Mouse (Mus musculus) midbrain, postnatal 0 days (tissue): ENCODE measurements around the gene Sdc3. TPM values are rescaled to one million over a fixed set of nuclear protein-coding genes. Genes with fewer than 3 reads are reported as not detected.

Experiments
- ATAC-seq: fragments of 200-750 bp; cut with Nextera tagmentation; 2 replicates; pipeline ENCODE4 v1.8.0; 2017; ENCODE audit warnings: moderate number of reproducible peaks, mild to moderate bottlenecking, moderate TSS enrichment, moderate library complexity; ENCODE audit not compliant: low FRiP score
- DNase-seq: peaks from one replicate; pipeline ENCODE4 v3.0.0-alpha.2; 2015; ENCODE audit warnings: low spot score
- H3K27ac ChIP-seq: fragments of 300-500 bp; sonication (generic); 2 replicates; pipeline ENCODE4 v1.5.1; 2014; ENCODE audit warnings: low read depth, mild to moderate bottlenecking, low read length, mixed read lengths
- H3K27me3 ChIP-seq: fragments of 300-500 bp; sonication (generic); 2 replicates; pipeline ENCODE4 v1.6.1; 2014; ENCODE audit warnings: low read length, control low read depth, mixed read lengths; ENCODE audit not compliant: insufficient read depth
- H3K36me3 ChIP-seq: fragments of 300-500 bp; sonication (generic); 2 replicates; pipeline ENCODE4 v1.6.1; 2014; ENCODE audit warnings: low read length, control low read depth, mixed read lengths; ENCODE audit not compliant: insufficient read depth
- H3K4me1 ChIP-seq: fragments of 300-500 bp; sonication (generic); 2 replicates; pipeline ENCODE4 v1.6.1; 2014; ENCODE audit warnings: mild to moderate bottlenecking, control low read depth, antibody characterized with exemption, low read length, mixed read lengths; ENCODE audit not compliant: insufficient read depth
- H3K4me2 ChIP-seq: fragments of 300-500 bp; sonication (generic); 2 replicates; pipeline ENCODE4 v1.6.1; 2014; ENCODE audit warnings: low read depth, mild to moderate bottlenecking, low read length, mixed read lengths; ENCODE audit not compliant: poor library complexity, severe bottlenecking
- H3K4me3 ChIP-seq: fragments of 300-500 bp; sonication (generic); 2 replicates; pipeline ENCODE4 v1.5.1; 2014; ENCODE audit warnings: low read depth, mild to moderate bottlenecking, low read length, moderate library complexity
- H3K9ac ChIP-seq: fragments of 300-500 bp; sonication (generic); replicated peaks from 2 replicates; pipeline ENCODE4 v1.6.1; 2014; ENCODE audit warnings: mild to moderate bottlenecking, low read length, moderate library complexity, mixed read lengths; ENCODE audit not compliant: poor library complexity, severe bottlenecking
- H3K9me3 ChIP-seq: fragments of 300-500 bp; sonication (generic); 2 replicates; pipeline ENCODE4 v1.6.1; 2016; ENCODE audit warnings: low read length, control low read depth
- CTCF ChIP-seq: IDR thresholded peaks from 2 replicates; pipeline ENCODE4 v1.5.1; 2016; ENCODE audit warnings: antibody characterized with exemption, mild to moderate bottlenecking
- WGBS: fragments of 180-500 bp; shearing (Covaris S2); extraction: QIAGEN DNeasy Blood & Tissue Kit; methylation state at CpG from one replicate; pipeline ENCODE4 v1.1.7; 2014; 5-methylcytosine and 5-hydroxymethylcytosine counted together
- polyA plus RNA-seq: library from polyadenylated mRNA; unstranded; fragments of >200 nt; fragmentation: Nextera tagmentation; extraction: Ambion mirVana; gene quantifications from 2 replicates; pipeline ENCODE4 v1.2.1, GENCODE M21; 2015
- total RNA-seq: library from RNA; depleted of rRNA; stranded (reverse); fragments of >200 nt; gene quantifications from 2 replicates; pipeline ENCODE4 v1.2.3, GENCODE M21; 2014

Sdc3 gene
- total and polyA plus RNA-seq, 2 experiments from 2014 or later, result 242 to 733 TPM

DNA sequence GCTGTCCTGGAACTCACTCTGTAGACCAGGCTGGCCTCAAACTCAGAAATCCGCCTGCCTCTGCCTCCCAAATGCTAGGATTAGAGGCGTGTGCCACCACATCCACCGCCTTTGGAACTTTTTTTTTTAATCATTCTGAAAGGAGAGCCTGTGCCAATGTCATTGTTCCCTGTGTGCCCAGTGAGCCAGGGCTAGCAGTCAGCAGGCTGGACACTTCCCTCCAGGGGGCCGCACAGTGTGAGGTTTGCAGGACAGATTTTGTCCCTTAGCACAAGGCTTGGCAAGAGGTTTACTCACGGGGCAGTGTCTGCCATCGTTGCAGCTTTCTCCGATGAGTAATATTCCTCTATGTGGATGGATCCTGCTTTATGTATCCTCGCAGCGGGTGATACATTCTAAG, 14.4 kb downstream of the Sdc3 start:
- no peak overlapping the region for H3K27ac ChIP-seq
- TF ChIP-seq CTCF, result no peak
- H3K36me3 ChIP-seq, result 0 out of 2 replicates have a peak, but pooled peaks cover 5% of the 10 kb centered on the region
- H3K4me3 ChIP-seq, result no peak overlapping the region
- H3K4me1 ChIP-seq, result peaks cover 30% of the 10 kb centered on the region
- H3K4me2 ChIP-seq, result no peak overlapping the region
- H3K9ac ChIP-seq, result no peak overlapping the region
- no peaks in the 10 kb centered on the region for H3K9me3 ChIP-seq
- no peak for DNase-seq
- no peak for ATAC-seq
- no peaks in the 10 kb centered on the region for H3K27me3 ChIP-seq
- 89% methylated on average over 9 of the region's 9 CpGs for WGBS

DNA sequence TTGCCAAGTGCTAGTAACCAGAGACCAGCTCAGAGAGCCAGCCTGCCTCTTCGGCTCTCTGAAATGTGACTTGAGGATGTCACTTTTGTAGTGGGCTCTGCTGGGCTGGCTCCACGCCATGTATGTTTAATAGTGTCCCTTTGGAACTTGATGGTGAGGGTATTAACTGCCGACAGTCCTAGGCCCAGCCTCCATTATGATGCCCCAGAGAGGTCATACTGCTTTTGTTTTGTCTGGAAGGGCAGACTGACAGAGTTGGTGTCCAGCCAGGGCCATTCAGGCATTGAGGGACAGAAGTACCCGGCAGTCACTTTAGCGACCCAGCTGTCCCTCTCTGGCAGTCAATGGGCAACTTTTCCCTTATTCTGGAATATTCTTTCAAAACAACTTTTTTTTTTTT, 17.4 kb downstream of the Sdc3 start:
- ATAC-seq, result no peak
- no peak overlapping the region for H3K4me3 ChIP-seq
- no peaks in the 10 kb centered on the region for H3K27me3 ChIP-seq
- peaks cover 46% of the 10 kb centered on the region for H3K4me1 ChIP-seq
- peak overlapping the region; percentile 38; the same call in 1 of the 2 replicates for H3K27ac ChIP-seq
- no peaks in the 10 kb centered on the region for H3K9me3 ChIP-seq
- DNase-seq, result peak; percentile 85
- no peak for TF ChIP-seq CTCF
- H3K9ac ChIP-seq, result no peak overlapping the region
- no peak overlapping the region for H3K4me2 ChIP-seq
- 25% methylated on average over 5 of the region's 5 CpGs for WGBS
- no peaks in the 10 kb centered on the region for H3K36me3 ChIP-seq

DNA sequence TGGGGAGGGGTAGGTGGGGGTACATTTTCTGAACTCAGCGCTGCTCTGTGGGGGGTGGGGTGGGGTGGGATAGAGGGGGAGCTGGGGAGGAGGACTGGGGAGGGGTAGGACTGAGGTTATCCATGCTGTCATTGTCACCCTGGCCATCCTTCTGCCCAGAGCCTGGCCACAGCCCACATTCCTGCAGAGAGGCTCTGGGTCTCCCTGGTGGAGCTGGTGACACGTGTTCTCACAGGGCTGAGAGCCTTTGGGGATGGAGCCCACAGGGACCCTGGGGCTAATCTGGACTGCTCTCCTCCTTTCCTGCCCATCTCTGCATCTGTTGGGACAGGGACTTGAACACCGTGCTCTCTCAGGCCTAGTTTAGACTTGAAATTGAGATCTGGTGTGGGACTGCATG, 18.5 kb downstream of the Sdc3 start:
- Histone ChIP-seq H3K9ac (no peak overlapping the region), H3K4me3 (no peak overlapping the region), H3K36me3 (no peaks in the 10 kb centered on the region), H3K27ac (0 out of 2 replicates have a peak overlapping the region, but pooled peaks have one; percentile 49), H3K4me2 (no peak overlapping the region), H3K9me3 (no peaks in the 10 kb centered on the region), H3K4me1 (peaks cover 50% of the 10 kb centered on the region), H3K27me3 (no peaks in the 10 kb centered on the region)
- WGBS, result 22% methylated on average over 3 of the region's 3 CpGs
- ATAC-seq (peak; percentile 52), DNase-seq (peak; percentile 76)
- TF ChIP-seq CTCF, result no peak

DNA sequence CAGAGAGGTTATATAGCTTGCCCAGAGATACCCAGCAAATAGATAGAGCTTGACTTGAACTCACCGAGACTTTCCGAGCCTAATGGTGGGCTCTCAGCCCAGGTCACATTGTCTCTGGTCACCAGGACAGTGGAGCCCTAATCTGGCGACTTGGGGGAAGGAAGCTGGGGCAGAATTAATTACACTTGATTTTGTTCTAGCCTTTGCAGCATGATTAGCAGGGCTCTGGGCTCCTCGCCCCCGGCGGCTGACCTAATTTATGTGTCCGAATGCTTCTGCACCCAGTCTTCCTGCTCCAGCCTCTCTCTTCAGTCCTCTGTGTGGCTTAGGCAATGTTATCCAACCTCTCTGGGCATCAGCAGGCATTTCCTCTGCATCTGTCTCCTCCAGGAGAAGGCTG, 19.0 kb downstream of the Sdc3 start:
- Histone ChIP-seq H3K4me3 (no peak overlapping the region), H3K27me3 (no peaks in the 10 kb centered on the region), H3K4me1 (peaks cover 50% of the 10 kb centered on the region), H3K9me3 (no peaks in the 10 kb centered on the region), H3K27ac (peak overlapping the region; percentile 49), H3K36me3 (no peaks in the 10 kb centered on the region), H3K9ac (peak overlapping the region; percentile 33; the same call in 1 of the 2 replicates), H3K4me2 (peak overlapping the region; percentile 1; the same call in 1 of the 2 replicates)
- no peak for TF ChIP-seq CTCF
- 36% methylated on average over 7 of the region's 7 CpGs for WGBS
- ATAC-seq (no peak), DNase-seq (no peak)

DNA sequence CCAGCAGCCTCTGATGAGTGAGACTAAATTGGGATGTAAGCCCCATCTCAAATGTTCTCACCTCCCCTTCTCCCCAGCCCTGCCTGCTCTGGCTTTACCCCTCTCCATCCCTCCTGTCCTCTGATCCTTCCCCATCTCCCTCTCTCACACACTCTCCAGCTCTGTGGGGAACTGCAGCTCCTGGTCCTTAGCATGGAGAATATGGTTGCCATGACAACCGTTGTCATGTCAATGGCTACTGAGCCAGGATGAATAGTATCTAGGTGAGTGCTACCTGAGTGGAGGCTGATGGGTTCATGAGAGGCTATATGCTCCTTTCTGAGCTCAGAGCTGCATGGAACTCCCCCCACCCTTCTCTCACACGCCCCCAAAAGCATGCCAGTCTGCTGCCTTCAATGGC, 21.6 kb downstream of the Sdc3 start:
- H3K4me1 ChIP-seq, result peaks cover 50% of the 10 kb centered on the region
- 28% methylated on average over 2 of the region's 2 CpGs for WGBS
- peak; percentile 79 for ATAC-seq
- H3K4me3 ChIP-seq, result no peak overlapping the region
- H3K9ac ChIP-seq, result peak overlapping the region; percentile 50
- no peak for TF ChIP-seq CTCF
- peak; percentile 93 for DNase-seq
- H3K4me2 ChIP-seq, result peak overlapping the region; percentile 44
- H3K27me3 ChIP-seq, result no peaks in the 10 kb centered on the region
- no peaks in the 10 kb centered on the region for H3K9me3 ChIP-seq
- peaks cover 7% of the 10 kb centered on the region for H3K36me3 ChIP-seq
- peak overlapping the region; percentile 90 for H3K27ac ChIP-seq

DNA sequence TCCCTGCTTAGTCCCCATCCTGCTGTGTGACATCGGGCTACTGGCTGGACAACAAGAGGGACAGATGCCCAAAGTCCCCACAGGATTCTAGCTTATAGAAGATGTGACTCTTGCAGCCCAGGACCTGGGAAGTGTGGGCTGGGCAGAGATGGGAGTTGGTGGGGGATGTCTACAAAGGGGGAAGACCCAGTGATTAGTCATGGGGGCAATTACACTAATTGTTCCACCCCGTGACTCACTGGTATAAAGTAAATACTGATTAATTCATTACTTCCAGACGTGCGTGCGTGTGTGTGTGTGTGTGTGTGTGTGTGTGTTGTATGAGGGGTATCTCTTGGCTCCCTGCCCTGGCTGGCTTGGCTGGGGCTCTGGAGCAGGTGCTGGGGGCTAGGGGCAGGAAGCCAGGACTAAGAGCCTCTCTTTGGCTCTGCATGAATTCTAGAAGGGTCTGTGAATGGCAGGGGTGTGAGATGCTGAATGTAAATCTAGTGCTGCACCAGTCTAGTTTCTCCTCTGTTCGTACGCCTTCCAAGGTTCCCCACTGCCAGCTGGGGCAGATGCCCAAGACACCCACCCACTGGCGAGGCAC, 22.5 kb downstream of the Sdc3 start:
- TF ChIP-seq CTCF, result no peak
- peak overlapping the region; percentile 90 for H3K27ac ChIP-seq
- peaks cover 43% of the 10 kb centered on the region for H3K4me1 ChIP-seq
- no peak overlapping the region for H3K4me2 ChIP-seq
- H3K36me3 ChIP-seq, result peaks cover 12% of the 10 kb centered on the region
- ATAC-seq (peak; percentile 17; the same call in 1 of the 2 replicates), DNase-seq (peak; percentile 89)
- no peak overlapping the region for H3K4me3 ChIP-seq
- 0 out of 2 replicates have a peak overlapping the region, but pooled peaks have one; percentile 50 for H3K9ac ChIP-seq
- H3K9me3 ChIP-seq, result no peaks in the 10 kb centered on the region
- 38% methylated on average over 8 of the region's 8 CpGs for WGBS
- H3K27me3 ChIP-seq, result no peaks in the 10 kb centered on the region
